Mouse (Mus musculus): ENCODE measurements around the gene 1700092M07Rik. TPM values are rescaled to one million over a fixed set of nuclear protein-coding genes. Genes with fewer than 3 reads are reported as not detected.
"Not testable (repeated sequence)": the region's sequence is repeated elsewhere in the genome, so short reads cannot be mapped to it uniquely, and the experiment has no call there.

Gene 1700092M07Rik
- polyA plus RNA-seq, 1 experiment from 2014 or later, result 2.1 TPM

GRCm38 (mm10) chr19:8711506-8711905, 29.0 kb upstream of the 1700092M07Rik start:
- ATAC-seq (ENCODE audit: low FRiP score, low read depth), result no peak
- H3K27ac ChIP-seq, result peak overlapping the region; percentile 48; the same call in 1 of the 2 replicates
- peak overlapping the region; percentile 87 for H3K4me3 ChIP-seq
- peaks cover 52% of the 10 kb centered on the region for H3K36me3 ChIP-seq
- H3K27me3 ChIP-seq, result no peaks in the 10 kb centered on the region
- H3K4me2 ChIP-seq (replicated peaks), result peak overlapping the region; percentile 76
- 53% methylated on average over 4 of the region's 4 CpGs for WGBS
- no peaks in the 10 kb centered on the region for H3K9me3 ChIP-seq
- peak overlapping the region; percentile 85 for H3K9ac ChIP-seq
- peaks cover 38% of the 10 kb centered on the region for H3K4me1 ChIP-seq

- WGBS, result 51% methylated on average over 10 of the region's 10 CpGs
- H3K4me1 ChIP-seq, result peaks cover 38% of the 10 kb centered on the region
- peaks cover 46% of the 10 kb centered on the region for H3K36me3 ChIP-seq
- no peaks in the 10 kb centered on the region for H3K27me3 ChIP-seq
- H3K27ac ChIP-seq, result peak overlapping the region; percentile 91
- peak overlapping the region; percentile 87 for H3K4me3 ChIP-seq
- H3K9me3 ChIP-seq, result no peaks in the 10 kb centered on the region
- peak overlapping the region; percentile 85 for H3K9ac ChIP-seq
- no peak for ATAC-seq (ENCODE audit: low FRiP score, low read depth)
- H3K4me2 ChIP-seq (replicated peaks), result peak overlapping the region; percentile 76
Measured at GRCm38 (mm10) chr19:8711949-8712869, 28.3 kb upstream of the 1700092M07Rik start.

GRCm38 (mm10) chr19:8712870-8713305, 27.6 kb upstream of the 1700092M07Rik start:
- Histone ChIP-seq H3K27ac (peak overlapping the region; percentile 91), H3K27me3 (no peaks in the 10 kb centered on the region), H3K36me3 (peaks cover 40% of the 10 kb centered on the region), H3K9me3 (no peaks in the 10 kb centered on the region), H3K4me2 (replicated peaks) (peak overlapping the region; percentile 76), H3K9ac (peak overlapping the region; percentile 85), H3K4me1 (peaks cover 38% of the 10 kb centered on the region), H3K4me3 (peak overlapping the region; percentile 87)
- WGBS, result under 1% methylated on average over 13 of the region's 13 CpGs
- ATAC-seq (ENCODE audit: low FRiP score, low read depth), result peak; percentile 83

GRCm38 (mm10) chr19:8713306-8713996, 27.1 kb upstream of the 1700092M07Rik start:
- WGBS, result under 1% methylated on average over 51 of the region's 51 CpGs
- ATAC-seq (ENCODE audit: low FRiP score, low read depth), result peak; percentile 94

GRCm38 (mm10) chr19:8713997-8714652, 26.4 kb upstream of the 1700092M07Rik start:
- WGBS, result 6% methylated on average over 13 of the region's 13 CpGs

More at GRCm38 (mm10) chr19:8713306-8713996, 27.1 kb upstream of the 1700092M07Rik start:
- H3K27me3 ChIP-seq, result no peaks in the 10 kb centered on the region
- H3K9me3 ChIP-seq, result no peaks in the 10 kb centered on the region
- peak overlapping the region; percentile 76 for H3K4me2 ChIP-seq (replicated peaks)
- H3K27ac ChIP-seq, result peak overlapping the region; percentile 91
- H3K4me1 ChIP-seq, result peaks cover 38% of the 10 kb centered on the region
- peaks cover 34% of the 10 kb centered on the region for H3K36me3 ChIP-seq
- H3K4me3 ChIP-seq, result peak overlapping the region; percentile 87
- H3K9ac ChIP-seq, result peak overlapping the region; percentile 85

GRCm38 (mm10) chr19:8714653-8715481, 25.7 kb upstream of the 1700092M07Rik start:
- Histone ChIP-seq H3K4me1 (peaks cover 36% of the 10 kb centered on the region), H3K27ac (0 out of 2 replicates have a peak overlapping the region, but pooled peaks have one; percentile 55), H3K4me3 (no peak overlapping the region), H3K4me2 (replicated peaks) (peak overlapping the region; percentile 9; the same call in 1 of the 2 replicates), H3K36me3 (peaks cover 20% of the 10 kb centered on the region), H3K9ac (no peak overlapping the region), H3K27me3 (no peaks in the 10 kb centered on the region), H3K9me3 (no peaks in the 10 kb centered on the region)
- no peak for ATAC-seq (ENCODE audit: low FRiP score, low read depth)
- 76% methylated on average over 10 of the region's 10 CpGs for WGBS

More at GRCm38 (mm10) chr19:8713997-8714652, 26.4 kb upstream of the 1700092M07Rik start:
- no peaks in the 10 kb centered on the region for H3K9me3 ChIP-seq
- peak overlapping the region; percentile 87 for H3K4me3 ChIP-seq
- H3K27ac ChIP-seq, result peak overlapping the region; percentile 91
- no peaks in the 10 kb centered on the region for H3K27me3 ChIP-seq
- H3K4me2 ChIP-seq (replicated peaks), result peak overlapping the region; percentile 76
- ATAC-seq (ENCODE audit: low FRiP score, low read depth), result 0 out of 2 replicates have a peak, but pooled peaks have one; percentile 9
- H3K4me1 ChIP-seq, result peaks cover 38% of the 10 kb centered on the region
- H3K9ac ChIP-seq, result peak overlapping the region; percentile 85
- H3K36me3 ChIP-seq, result peaks cover 28% of the 10 kb centered on the region

GRCm38 (mm10) chr19:8715868-8716766, 24.4 kb upstream of the 1700092M07Rik start:
- 68% methylated on average over 10 of the region's 10 CpGs for WGBS

GRCm38 (mm10) chr19:8716767-8717475, 23.6 kb upstream of the 1700092M07Rik start:
- no peak overlapping the region for H3K9ac ChIP-seq
- peaks cover 25% of the 10 kb centered on the region for H3K4me1 ChIP-seq
- H3K27me3 ChIP-seq, result no peaks in the 10 kb centered on the region
- no peaks in the 10 kb centered on the region; the same call in 1 of the 2 replicates for H3K36me3 ChIP-seq
- 71% methylated on average over 9 of the region's 10 CpGs for WGBS
- H3K4me2 ChIP-seq (replicated peaks), result no peak overlapping the region
- no peak overlapping the region for H3K4me3 ChIP-seq
- H3K9me3 ChIP-seq, result no peaks in the 10 kb centered on the region
- no peak overlapping the region for H3K27ac ChIP-seq
- ATAC-seq (ENCODE audit: low FRiP score, low read depth), result no peak

More at GRCm38 (mm10) chr19:8715868-8716766, 24.4 kb upstream of the 1700092M07Rik start:
- no peak for ATAC-seq (ENCODE audit: low FRiP score, low read depth)
- Histone ChIP-seq H3K4me1 (peaks cover 26% of the 10 kb centered on the region), H3K9me3 (no peaks in the 10 kb centered on the region), H3K9ac (no peak overlapping the region), H3K36me3 (peaks cover 8% of the 10 kb centered on the region; the same call in 1 of the 2 replicates), H3K4me3 (no peak overlapping the region), H3K27me3 (no peaks in the 10 kb centered on the region), H3K4me2 (replicated peaks) (no peak overlapping the region), H3K27ac (no peak overlapping the region)

GRCm38 (mm10) chr19:8718357-8718756, 22.2 kb upstream of the 1700092M07Rik start:
- H3K4me2 ChIP-seq (replicated peaks), result no peak overlapping the region
- ATAC-seq (ENCODE audit: low FRiP score, low read depth), result no peak
- peaks cover 25% of the 10 kb centered on the region for H3K4me1 ChIP-seq
- WGBS, result 68% methylated on average over 3 of the region's 3 CpGs
- H3K27me3 ChIP-seq, result no peaks in the 10 kb centered on the region
- no peaks in the 10 kb centered on the region for H3K36me3 ChIP-seq
- no peak overlapping the region for H3K27ac ChIP-seq
- no peak overlapping the region for H3K9ac ChIP-seq
- H3K4me3 ChIP-seq, result no peak overlapping the region
- no peaks in the 10 kb centered on the region for H3K9me3 ChIP-seq

GRCm38 (mm10) chr19:8719037-8719436, 21.5 kb upstream of the 1700092M07Rik start:
- H3K27ac ChIP-seq; H3K9me3 ChIP-seq; H3K4me2 ChIP-seq (replicated peaks); H3K27me3 ChIP-seq; ATAC-seq (ENCODE audit: low FRiP score, low read depth); H3K9ac ChIP-seq; H3K4me3 ChIP-seq; H3K36me3 ChIP-seq: not testable (repeated sequence)
- H3K4me1 ChIP-seq, result peaks cover 23% of the 10 kb centered on the region

Data from limb, embryonic 13.5 days (tissue).